Mouse (Mus musculus) right cerebral cortex, postnatal 10 days (tissue): ENCODE measurements around the gene Hbs1l.

Experiments used
- DNase-seq, 2 experiments: peaks; one replicate each; pipeline ENCODE4 v3.0.0; 2021; ENCODE audit warnings: low spot score in 2 of 2

The Hbs1l gene

GRCm38 (mm10) chr10:21295759-21296621 lies at the start of gene Hbs1l:
Gene Hbs1l, plus strand, starts transcription at chr10:21295979.
- DNase-seq = peak; percentile 94 to 96

DNA sequence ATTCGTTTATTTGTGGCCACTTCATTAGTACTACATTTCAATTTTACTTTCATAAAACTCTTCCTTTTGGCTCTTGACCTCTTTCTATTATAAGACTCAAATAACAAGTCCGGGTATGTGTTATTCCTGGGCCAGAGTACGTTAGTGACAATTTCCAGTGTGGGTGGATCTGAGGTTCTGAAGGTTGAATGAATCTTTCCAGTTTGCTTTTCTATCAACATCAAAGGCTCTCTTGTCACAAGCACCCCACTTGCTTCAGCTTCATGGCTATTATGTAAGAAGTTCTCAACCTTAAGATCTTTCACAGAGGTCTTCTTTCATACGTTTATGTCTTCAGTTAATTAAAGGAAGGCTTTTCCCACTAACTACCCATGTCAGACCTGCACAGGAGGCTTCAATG lies 47.2 kb upstream of the Hbs1l start:
- no peak for DNase-seq

- peak; percentile 30 to 37 for DNase-seq
These were observed 43.8 kb upstream of the Hbs1l start for GRCm38 (mm10) chr10:21251881-21252534.

GRCm38 (mm10) chr10:21252800-21253199 lies 43.0 kb upstream of the Hbs1l start:
- no peak for DNase-seq

DNA sequence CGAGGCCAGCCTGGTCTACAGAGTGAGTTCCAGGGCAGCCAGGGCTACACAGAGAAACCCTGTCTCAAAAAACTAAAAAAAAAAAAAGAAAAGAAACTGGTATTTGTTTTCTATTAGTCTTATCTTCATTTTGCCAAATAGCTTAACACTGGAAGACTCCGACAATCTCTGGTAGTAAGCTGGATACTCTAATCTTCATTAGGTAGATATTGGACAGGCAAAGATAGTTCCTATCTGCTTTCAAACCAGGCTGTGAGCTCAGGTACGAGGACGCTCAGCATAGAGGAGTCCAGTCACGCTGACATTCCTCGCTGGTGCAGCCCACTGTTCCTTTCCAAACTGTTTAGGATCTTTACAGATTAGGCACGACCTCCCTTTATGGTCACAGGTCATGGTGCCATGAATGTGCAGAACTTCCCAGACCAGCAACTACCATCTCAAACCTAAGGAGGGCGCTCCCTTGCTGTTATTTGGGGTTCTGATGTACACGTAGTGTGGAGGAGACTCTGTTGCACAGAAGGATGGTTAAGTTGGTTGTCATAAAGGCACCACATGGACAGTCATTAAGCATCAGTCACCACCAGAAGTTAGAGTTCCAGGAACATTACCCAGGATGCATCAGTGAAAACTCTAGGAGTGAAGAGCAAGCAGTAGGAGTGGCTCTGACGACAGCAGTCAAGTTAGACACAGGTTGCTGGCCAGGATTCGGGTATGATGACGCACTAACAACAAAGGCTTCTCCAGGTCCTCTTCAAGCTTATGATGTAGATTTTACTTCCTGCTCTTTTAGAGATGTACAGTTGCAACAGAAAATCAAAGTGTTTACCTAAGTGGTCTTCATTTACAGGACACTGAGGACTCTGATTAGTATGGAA lies 41.3 kb upstream of the Hbs1l start:
- DNase-seq = no peak

DNA sequence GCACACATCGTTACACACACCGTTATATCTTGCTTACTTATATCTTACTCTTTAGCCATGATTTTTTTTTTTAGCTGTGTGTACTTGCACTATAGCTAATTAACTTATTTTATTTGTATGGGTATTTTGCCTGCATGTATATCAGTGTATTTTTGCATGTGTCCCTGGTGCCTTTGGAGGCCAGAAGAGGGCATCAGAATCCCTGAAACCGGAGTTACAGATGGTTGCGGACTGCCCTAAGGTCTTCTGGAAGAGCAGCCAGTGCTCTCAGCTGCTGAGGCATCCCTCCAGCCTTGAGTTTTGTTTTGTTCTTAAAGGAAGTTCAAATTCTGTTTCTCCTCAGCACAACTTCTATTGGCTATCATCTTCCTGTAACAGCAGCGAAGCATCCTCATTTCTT lies 38.5 kb upstream of the Hbs1l start:
- DNase-seq = no peak

- DNase-seq = no peak
These were observed 36.1 kb upstream of the Hbs1l start for GRCm38 (mm10) chr10:21259649-21260048.

GRCm38 (mm10) chr10:21265188-21265587 lies 30.6 kb upstream of the Hbs1l start:
- DNase-seq = no peak

DNA sequence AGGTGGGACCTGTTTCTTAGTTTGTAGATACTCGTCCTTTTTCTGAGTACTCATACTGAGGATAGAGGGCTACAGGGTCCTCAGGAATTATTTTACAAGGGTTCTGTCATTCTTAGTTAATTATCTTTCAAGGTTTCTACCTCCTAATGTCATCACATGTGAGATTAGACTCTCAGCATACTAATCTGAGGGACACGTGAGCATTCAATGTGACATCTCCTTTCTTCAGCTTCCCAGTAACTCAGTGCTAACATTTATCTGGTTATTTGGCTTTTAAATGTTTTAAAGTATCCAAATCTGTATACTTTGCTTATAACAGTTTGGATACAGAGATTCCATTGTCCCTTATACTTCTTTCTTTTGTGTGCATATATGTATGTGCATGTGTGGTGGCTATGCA lies 28.3 kb upstream of the Hbs1l start:
- DNase-seq = no peak

DNA sequence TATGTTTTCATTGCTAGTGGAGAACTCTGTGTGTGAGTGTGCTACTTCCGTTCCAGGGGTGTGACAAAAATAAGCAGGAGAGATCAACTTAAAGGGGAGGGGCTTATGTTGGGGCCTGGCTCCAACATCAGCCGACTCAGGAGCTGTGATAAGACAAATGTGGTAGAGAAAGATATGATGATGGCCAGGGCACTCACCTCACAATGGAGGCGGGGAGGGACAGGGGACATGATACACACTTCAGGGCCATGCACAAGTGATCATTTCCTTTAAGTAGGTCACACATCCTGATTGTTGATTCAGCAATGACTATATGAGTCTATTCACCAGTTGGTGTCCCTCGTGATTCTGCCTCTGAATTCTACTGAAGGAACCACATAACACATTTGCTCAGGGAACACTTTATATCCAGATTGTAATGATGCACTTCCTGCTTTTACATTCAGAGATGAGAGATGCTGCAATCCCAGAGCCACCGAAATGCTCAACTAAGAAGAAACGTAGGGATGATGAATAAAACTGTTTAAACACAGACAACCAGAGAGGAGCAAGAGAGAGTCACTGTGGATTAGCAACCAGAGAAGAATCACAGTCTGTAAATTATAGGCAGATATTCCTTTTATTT lies 26.9 kb upstream of the Hbs1l start:
- no peak for DNase-seq

DNA sequence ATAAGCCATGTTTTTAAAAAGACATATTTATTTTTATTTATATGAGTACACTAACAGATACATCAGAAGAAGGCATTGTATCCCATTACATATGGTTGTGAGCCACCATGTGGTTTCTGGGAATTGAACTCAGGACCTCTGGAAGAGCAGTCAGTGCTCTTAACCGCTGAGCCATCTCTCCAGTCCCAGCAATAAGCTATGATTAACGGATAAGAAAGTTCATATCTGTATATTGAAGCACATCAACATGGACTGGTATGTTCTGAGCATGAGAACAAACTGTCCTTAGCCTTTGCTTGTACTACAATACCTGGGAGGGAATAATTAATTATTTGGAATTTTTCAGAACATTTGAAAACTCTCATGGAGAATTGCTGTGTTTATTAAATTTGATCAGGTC lies 25.9 kb upstream of the Hbs1l start:
- no peak for DNase-seq

- DNase-seq = no peak
These were observed 24.9 kb upstream of the Hbs1l start for GRCm38 (mm10) chr10:21270905-21271304.

DNA sequence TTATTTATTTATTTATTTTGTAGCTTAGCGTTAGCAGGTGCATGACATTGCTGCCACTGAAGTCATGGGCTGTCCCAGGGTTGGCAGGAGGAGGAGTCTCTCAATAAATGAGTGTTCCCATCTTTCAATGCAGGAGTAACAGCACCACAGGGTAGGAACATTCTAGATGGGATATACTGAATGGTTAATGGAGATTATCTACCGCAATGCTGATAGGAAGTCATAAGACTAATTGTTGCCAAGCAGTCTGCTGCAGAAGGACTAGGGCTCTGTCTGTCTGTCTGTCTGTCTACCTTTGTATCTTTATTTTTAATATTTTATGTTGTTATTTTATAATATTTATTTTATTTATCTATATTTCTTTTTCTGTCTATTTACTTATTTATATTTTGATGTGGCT lies 24.5 kb upstream of the Hbs1l start:
- no peak for DNase-seq

- no peak for DNase-seq
These were observed 24.0 kb upstream of the Hbs1l start for GRCm38 (mm10) chr10:21271785-21272184.

DNA sequence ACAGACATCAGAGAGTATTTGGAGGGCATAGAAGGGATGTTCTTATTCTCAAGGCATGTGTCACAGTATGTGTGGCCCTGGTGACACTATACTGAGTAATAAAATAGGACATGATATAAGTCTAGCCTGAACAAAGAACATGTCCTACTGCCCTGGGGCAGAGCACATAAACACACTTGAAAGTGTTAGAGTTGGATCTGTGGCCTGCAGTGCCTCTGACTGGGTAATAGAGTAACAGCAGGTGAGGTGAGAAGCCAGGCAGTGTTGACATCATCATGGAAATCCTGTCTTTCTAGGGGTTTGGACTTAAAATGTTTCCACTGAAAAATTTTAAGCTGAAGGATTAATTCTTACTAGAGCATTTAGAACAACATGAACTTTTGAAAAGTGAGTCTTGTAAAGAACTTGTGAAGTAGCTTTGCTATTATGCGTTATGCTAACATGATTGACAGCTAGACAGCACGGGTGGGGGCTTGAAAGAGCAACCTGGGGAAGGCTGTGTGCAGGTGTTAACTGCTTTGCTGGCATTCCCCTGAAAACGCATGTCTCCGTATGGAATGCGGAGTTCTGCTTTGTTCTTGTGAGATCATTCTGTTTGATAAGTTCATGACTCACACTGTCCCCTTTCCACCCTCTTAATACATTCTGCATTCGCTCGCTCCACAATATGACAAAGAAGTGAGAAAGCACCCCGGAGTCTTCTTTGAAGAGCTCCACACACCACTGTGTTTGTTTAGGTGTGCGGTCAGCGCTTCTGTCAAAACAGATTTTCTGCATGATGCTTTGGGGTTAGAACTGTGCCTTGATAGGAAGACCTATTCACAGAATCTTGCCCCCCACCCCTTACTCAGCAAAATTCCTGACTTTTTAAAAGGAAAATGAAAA lies 8.3 kb upstream of the Hbs1l start:
- no peak for DNase-seq

GRCm38 (mm10) chr10:21291228-21291627 lies 4.6 kb upstream of the Hbs1l start:
- DNase-seq = no peak

GRCm38 (mm10) chr10:21294217-21294616 lies 1.6 kb upstream of the Hbs1l start:
- DNase-seq = no peak

DNA sequence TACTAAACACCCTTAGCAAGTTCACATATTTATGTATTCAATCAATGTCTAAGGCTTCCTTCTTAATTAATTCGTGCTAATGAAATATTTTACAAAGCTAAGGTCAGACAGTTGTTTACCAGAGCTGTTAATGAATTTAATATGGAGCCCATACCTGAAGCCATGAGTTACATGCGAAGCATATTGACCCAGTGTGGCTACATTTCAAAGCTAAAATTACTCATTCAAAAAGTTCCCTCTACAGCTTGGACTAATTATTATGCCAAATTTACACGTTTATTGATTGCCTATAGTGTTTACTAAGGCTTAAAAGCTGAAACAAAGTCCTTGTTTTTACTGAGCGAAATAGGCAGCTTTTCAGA lies 401 bp upstream of the Hbs1l start:
- no peak for DNase-seq

GRCm38 (mm10) chr10:21298972-21299371 lies 3.2 kb downstream of the Hbs1l start:
- no peak for DNase-seq

DNA sequence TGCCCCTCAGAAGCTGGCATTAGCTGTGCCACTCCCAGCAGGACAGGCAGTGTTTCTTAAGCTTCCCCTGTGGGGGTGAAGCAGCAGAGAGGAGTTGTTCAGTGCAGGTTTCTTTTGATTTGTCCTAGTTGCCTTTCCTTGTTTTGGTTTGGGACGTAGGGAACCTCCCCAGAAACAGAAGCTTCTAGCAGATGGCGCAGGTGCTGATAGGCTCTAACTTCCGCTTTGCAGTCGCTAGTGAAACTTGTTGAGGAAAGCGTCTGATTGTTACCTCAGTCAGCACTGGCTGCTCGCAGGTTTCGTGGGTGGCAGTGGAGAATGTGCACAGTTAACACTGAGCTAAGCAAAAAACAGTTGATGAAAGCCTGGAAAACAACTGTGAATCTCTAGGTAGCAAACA lies 6.0 kb downstream of the Hbs1l start:
- DNase-seq = peak in 1 of 2 experiments; percentile 26
